Mouse (Mus musculus) limb, embryonic 15.5 days (tissue): Measurements from ENCODE around the gene Sox4. TPM values are rescaled to one million over a fixed set of nuclear protein-coding genes. Genes with fewer than 3 reads are reported as not detected.

Source experiments
- ATAC-seq: fragments of 200-750 bp; cut with Nextera tagmentation; 2 replicates; pipeline ENCODE4 v1.8.0; 2017; ENCODE audit warnings: low read depth, moderate TSS enrichment; ENCODE audit not compliant: insufficient number of reproducible peaks, low FRiP score, low TSS enrichment
- H3K27ac ChIP-seq: fragments of 300-500 bp; sonication (generic); 2 replicates; pipeline ENCODE4 v1.5.1; 2015; ENCODE audit warnings: moderate library complexity, mild to moderate bottlenecking, inconsistent platforms
- H3K27me3 ChIP-seq: fragments of 300-500 bp; sonication (generic); 2 replicates; pipeline ENCODE4 v1.6.1; 2015; ENCODE audit warnings: inconsistent platforms
- H3K36me3 ChIP-seq: fragments of 300-500 bp; sonication (generic); 2 replicates; pipeline ENCODE4 v1.6.1; 2015; ENCODE audit warnings: inconsistent platforms
- H3K4me1 ChIP-seq: fragments of 300-500 bp; sonication (generic); 2 replicates; pipeline ENCODE4 v1.6.1; 2015; ENCODE audit warnings: inconsistent platforms
- H3K4me2 ChIP-seq: fragments of 300-500 bp; sonication (generic); 2 replicates; pipeline ENCODE4 v1.6.1; 2015; ENCODE audit warnings: mild to moderate bottlenecking, inconsistent platforms
- H3K4me3 ChIP-seq: fragments of 300-500 bp; sonication (generic); 2 replicates; pipeline ENCODE4 v1.5.1; 2015; ENCODE audit warnings: mild to moderate bottlenecking, inconsistent platforms
- H3K9ac ChIP-seq: fragments of 300-500 bp; sonication (generic); 2 replicates; pipeline ENCODE4 v1.6.1; 2015; ENCODE audit warnings: inconsistent platforms
- H3K9me3 ChIP-seq: fragments of 300-500 bp; sonication (generic); 2 replicates; pipeline ENCODE4 v1.6.1; 2016; ENCODE audit warnings: inconsistent platforms
- WGBS: fragments of 180-500 bp; shearing (Covaris S2); methylation state at CpG from one replicate; pipeline ENCODE4 v1.1.7; 2015; 5-methylcytosine and 5-hydroxymethylcytosine counted together
- polyA plus RNA-seq: library from polyadenylated mRNA; unstranded; fragments of >200 nt; fragmentation: Nextera tagmentation; extraction: Ambion mirVana; gene quantifications from 2 replicates; pipeline ENCODE4 v1.2.1, GENCODE M21; 2015

Gene Sox4
- polyA plus RNA-seq, 1 experiment from 2014 or later: 46.2 TPM

- Histone ChIP-seq H3K4me3 (peak overlapping the region; percentile 81), H3K9me3 (no peaks in the 10 kb centered on the region), H3K27ac (peak overlapping the region; percentile 99), H3K4me1 (peaks cover 22% of the 10 kb centered on the region), H3K9ac (peak overlapping the region; percentile 93), H3K27me3 (no peaks in the 10 kb centered on the region), H3K36me3 (no peaks in the 10 kb centered on the region), H3K4me2 (peak overlapping the region; percentile 52)
- under 1% methylated on average over 97 of the region's 98 CpGs for WGBS
- ATAC-seq: peak; percentile 16; the same call in 1 of the 2 replicates
These were observed 639 bp downstream of the Sox4 start for GRCm38 (mm10) chr13:28952576-28953571.

DNA sequence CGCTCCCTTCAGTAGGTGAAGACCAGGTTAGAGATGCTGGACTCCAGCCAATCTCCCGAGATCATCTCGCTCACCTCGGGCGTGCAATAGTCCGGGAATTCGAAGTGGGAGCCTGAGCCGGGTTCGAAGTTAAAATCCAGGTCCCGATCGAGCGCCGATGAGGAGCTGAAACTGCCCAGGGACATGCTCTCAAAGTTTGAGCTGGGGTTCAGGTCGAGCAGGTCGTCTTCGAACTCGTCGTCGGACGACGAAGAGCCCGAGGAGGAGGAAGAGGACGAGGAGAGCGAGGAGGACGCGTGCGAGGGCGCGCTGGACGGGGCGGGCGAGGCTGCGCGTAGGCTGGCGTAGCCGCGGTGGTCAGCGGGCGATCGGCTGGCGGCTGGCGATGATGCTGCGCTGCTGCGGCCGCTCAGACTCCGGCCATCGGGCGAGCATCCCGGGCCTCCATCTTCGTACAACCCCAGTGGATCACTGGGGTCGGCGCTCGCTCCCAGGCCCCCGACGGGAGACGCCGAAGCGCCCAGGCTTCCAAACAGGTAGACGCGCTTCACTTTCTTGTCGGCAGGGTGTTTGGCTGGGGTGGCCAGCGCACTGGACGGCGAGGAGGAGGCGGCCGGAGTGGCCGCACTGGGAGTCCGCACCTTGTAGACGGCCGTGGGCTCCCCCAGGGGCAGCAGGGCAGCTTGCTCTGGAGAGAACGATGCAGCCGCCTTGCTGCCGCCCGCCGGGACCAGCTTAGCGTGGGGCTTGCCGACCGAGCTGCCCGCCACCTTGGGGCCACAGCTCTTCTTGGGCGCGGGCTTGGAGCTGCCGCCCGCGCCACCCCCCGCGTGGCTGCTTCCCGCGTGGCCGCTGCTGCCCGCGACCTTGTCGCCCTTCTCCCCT lies 1.6 kb downstream of the Sox4 start:
- under 1% methylated on average over 92 of the region's 92 CpGs for WGBS
- Histone ChIP-seq H3K4me1 (peaks cover 27% of the 10 kb centered on the region), H3K4me2 (peak overlapping the region; percentile 52), H3K9ac (peak overlapping the region; percentile 93), H3K4me3 (peak overlapping the region; percentile 81), H3K27me3 (no peaks in the 10 kb centered on the region), H3K36me3 (no peaks in the 10 kb centered on the region), H3K9me3 (no peaks in the 10 kb centered on the region), H3K27ac (peak overlapping the region; percentile 99)
- ATAC-seq: no peak; the same call in 1 of the 2 replicates

- under 1% methylated on average over 32 of the region's 32 CpGs for WGBS
- peak overlapping the region; percentile 99 for H3K27ac ChIP-seq
- H3K4me2 ChIP-seq: peak overlapping the region; percentile 52
- H3K27me3 ChIP-seq: no peaks in the 10 kb centered on the region
- no peaks in the 10 kb centered on the region for H3K36me3 ChIP-seq
- H3K4me1 ChIP-seq: peaks cover 27% of the 10 kb centered on the region
- no peak for ATAC-seq
- peak overlapping the region; percentile 81 for H3K4me3 ChIP-seq
- H3K9me3 ChIP-seq: no peaks in the 10 kb centered on the region
- peak overlapping the region; percentile 93 for H3K9ac ChIP-seq
These were observed 2.7 kb downstream of the Sox4 start for GRCm38 (mm10) chr13:28950623-28951491.

- no peak for ATAC-seq
- Histone ChIP-seq H3K4me3 (peak overlapping the region; percentile 81), H3K9me3 (no peaks in the 10 kb centered on the region), H3K27me3 (no peaks in the 10 kb centered on the region), H3K4me2 (peak overlapping the region; percentile 52), H3K36me3 (no peaks in the 10 kb centered on the region), H3K4me1 (peaks cover 27% of the 10 kb centered on the region), H3K9ac (peak overlapping the region; percentile 93), H3K27ac (peak overlapping the region; percentile 99)
- WGBS: 0% methylated on average over 9 of the region's 9 CpGs
These were observed 3.3 kb downstream of the Sox4 start for GRCm38 (mm10) chr13:28950266-28950622.

DNA sequence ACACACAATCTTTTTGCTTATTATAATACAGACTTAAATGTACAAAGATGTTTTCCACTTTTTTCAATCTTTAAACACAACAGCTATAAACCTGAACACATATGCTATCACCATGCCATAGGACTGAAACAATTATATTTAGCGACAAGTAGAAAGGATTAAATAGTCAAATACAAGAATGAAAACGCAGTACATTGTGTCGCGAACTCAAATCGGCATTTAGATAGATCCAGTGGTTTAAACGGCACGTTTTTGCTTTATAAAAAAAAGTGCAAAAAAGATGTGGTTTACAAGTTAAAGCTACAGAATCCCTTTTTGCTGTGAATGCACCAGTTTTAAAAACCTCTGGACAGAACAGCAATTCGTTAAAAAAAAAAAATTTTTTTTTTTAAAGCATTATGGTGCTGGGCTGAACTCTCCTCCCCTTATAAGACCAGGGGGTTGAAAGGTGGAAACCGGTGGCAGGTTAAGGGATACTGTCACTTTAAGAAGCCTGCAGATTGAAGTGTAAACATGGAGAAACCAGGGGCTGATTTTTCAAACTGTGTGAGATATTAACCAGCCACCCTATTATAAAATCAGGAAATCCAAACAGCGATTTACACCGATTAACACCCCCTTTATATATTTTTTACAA lies 4.1 kb downstream of the Sox4 start:
- Histone ChIP-seq H3K9ac (0 out of 2 replicates have a peak overlapping the region, but pooled peaks have one; percentile 17), H3K4me1 (peaks cover 24% of the 10 kb centered on the region), H3K9me3 (no peaks in the 10 kb centered on the region), H3K4me2 (peak overlapping the region; percentile 42), H3K36me3 (no peaks in the 10 kb centered on the region), H3K27me3 (no peaks in the 10 kb centered on the region), H3K4me3 (peak overlapping the region; percentile 45), H3K27ac (peak overlapping the region; percentile 73; the same call in 1 of the 2 replicates)
- no peak for ATAC-seq
- 2% methylated on average over 11 of the region's 11 CpGs for WGBS

GRCm38 (mm10) chr13:28948541-28948940 lies 5.0 kb downstream of the Sox4 start:
- Histone ChIP-seq H3K9ac (no peak overlapping the region), H3K36me3 (no peaks in the 10 kb centered on the region), H3K4me1 (peaks cover 17% of the 10 kb centered on the region), H3K27ac (peak overlapping the region; percentile 44), H3K4me3 (peak overlapping the region; percentile 45), H3K27me3 (no peaks in the 10 kb centered on the region), H3K9me3 (no peaks in the 10 kb centered on the region), H3K4me2 (peak overlapping the region; percentile 42)
- 6% methylated on average over 10 of the region's 10 CpGs for WGBS
- no peak for ATAC-seq

GRCm38 (mm10) chr13:28947740-28948441 lies 5.6 kb downstream of the Sox4 start:
- Histone ChIP-seq H3K9ac (no peak overlapping the region), H3K36me3 (no peaks in the 10 kb centered on the region), H3K4me1 (peaks cover 17% of the 10 kb centered on the region), H3K27ac (peak overlapping the region; percentile 44; the same call in 1 of the 2 replicates), H3K9me3 (no peaks in the 10 kb centered on the region), H3K27me3 (no peaks in the 10 kb centered on the region), H3K4me2 (peak overlapping the region; percentile 42; the same call in 1 of the 2 replicates), H3K4me3 (peak overlapping the region; percentile 45)
- ATAC-seq: no peak; the same call in 1 of the 2 replicates
- WGBS: 28% methylated on average over 7 of the region's 7 CpGs

GRCm38 (mm10) chr13:28946565-28947135 lies 6.9 kb downstream of the Sox4 start:
- Histone ChIP-seq H3K27ac (no peak overlapping the region), H3K4me1 (peaks cover 17% of the 10 kb centered on the region), H3K27me3 (no peaks in the 10 kb centered on the region), H3K4me2 (no peak overlapping the region), H3K9ac (no peak overlapping the region), H3K36me3 (no peaks in the 10 kb centered on the region), H3K9me3 (no peaks in the 10 kb centered on the region), H3K4me3 (no peak overlapping the region)
- 55% methylated on average over 8 of the region's 8 CpGs for WGBS
- no peak for ATAC-seq

DNA sequence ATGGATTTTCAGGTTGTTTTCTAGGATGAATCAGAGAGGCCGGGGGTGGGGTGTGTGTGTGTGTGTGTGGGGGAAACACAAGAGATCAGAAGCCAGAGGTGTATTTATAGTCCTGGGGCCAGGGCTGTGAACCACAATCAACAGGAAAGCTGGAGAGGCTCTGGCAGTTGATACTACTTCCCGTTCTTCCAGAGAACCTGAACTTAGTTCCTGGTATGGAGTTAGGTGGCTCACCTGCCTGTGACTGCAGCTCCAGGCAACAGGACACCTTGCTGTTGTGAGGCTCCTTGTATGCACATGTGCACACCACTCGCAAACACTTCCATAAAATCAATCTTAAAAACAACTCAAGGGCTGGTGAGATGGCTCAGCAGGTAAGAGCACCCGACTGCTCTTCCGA lies 7.8 kb downstream of the Sox4 start:
- H3K9ac ChIP-seq: no peak overlapping the region
- H3K27me3 ChIP-seq: no peaks in the 10 kb centered on the region
- no peak for ATAC-seq
- WGBS: 85% methylated on average over 5 of the region's 5 CpGs
- H3K4me3 ChIP-seq: no peak overlapping the region
- no peaks in the 10 kb centered on the region for H3K9me3 ChIP-seq
- H3K36me3 ChIP-seq: no peaks in the 10 kb centered on the region
- H3K4me1 ChIP-seq: peaks cover 17% of the 10 kb centered on the region
- H3K4me2 ChIP-seq: no peak overlapping the region
- no peak overlapping the region for H3K27ac ChIP-seq

DNA sequence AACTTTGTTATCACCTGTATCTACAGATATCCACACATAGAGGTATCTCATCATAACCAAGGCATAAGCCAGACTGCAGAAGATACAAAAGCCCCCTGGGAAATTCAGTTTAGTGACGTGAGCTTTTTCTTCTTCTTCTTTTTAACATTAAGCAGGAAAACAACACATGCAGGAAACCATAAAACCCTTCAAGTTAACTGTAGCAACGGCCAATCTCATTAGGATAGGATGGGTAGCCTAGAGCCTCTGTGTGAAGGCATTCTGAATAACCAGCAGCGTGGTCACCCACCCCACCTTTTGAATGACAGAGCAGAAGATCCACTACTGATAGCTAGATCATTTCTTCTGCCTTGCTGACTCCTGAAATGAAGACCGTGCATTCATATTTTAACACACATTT lies 10.6 kb downstream of the Sox4 start:
- no peak for ATAC-seq
- no peak overlapping the region for H3K27ac ChIP-seq
- no peak overlapping the region for H3K9ac ChIP-seq
- WGBS: 52% methylated on average over 4 of the region's 4 CpGs
- H3K4me1 ChIP-seq: peaks cover 8% of the 10 kb centered on the region; the same call in 1 of the 2 replicates
- H3K36me3 ChIP-seq: no peaks in the 10 kb centered on the region
- H3K27me3 ChIP-seq: no peaks in the 10 kb centered on the region
- no peak overlapping the region for H3K4me3 ChIP-seq
- H3K4me2 ChIP-seq: no peak overlapping the region
- no peaks in the 10 kb centered on the region for H3K9me3 ChIP-seq
